Mouse (Mus musculus): ENCODE results near the gene Immp1l.

Gene Immp1l

GRCm38 (mm10) chr2:105903896-105904756, at the start of gene Immp1l, which contains the start of gene Elp4:
Immp1l (plus strand) TSS chr2:105904638.
Elp4 (minus strand) TSS chr2:105904564.
- DNase-seq = peak; percentile 98

- peak; percentile 16 to 20 for DNase-seq
Observed at GRCm38 (mm10) chr2:105854740-105855139, 49.7 kb upstream of the Immp1l start.

GRCm38 (mm10) chr2:105873403-105873802, 31.0 kb upstream of the Immp1l start:
- DNase-seq = no peak

GRCm38 (mm10) chr2:105890816-105891215, 13.6 kb upstream of the Immp1l start:
- no peak for DNase-seq

- no peak for DNase-seq
Observed at GRCm38 (mm10) chr2:105904757-105905146, 314 bp downstream of the Immp1l start.

GRCm38 (mm10) chr2:105908351-105908750, 3.9 kb downstream of the Immp1l start:
- peak; percentile 42 to 48 for DNase-seq

GRCm38 (mm10) chr2:105910611-105911010, 6.2 kb downstream of the Immp1l start:
- DNase-seq = no peak

- peak; percentile 18 to 43 for DNase-seq
Observed at GRCm38 (mm10) chr2:105913655-105914366, 9.4 kb downstream of the Immp1l start.

GRCm38 (mm10) chr2:105916671-105917070, 12.2 kb downstream of the Immp1l start:
- DNase-seq = no peak

GRCm38 (mm10) chr2:105917623-105918346, 13.3 kb downstream of the Immp1l start:
- DNase-seq = no peak

GRCm38 (mm10) chr2:105950131-105950530, 45.7 kb downstream of the Immp1l start:
- no peak for DNase-seq

GRCm38 (mm10) chr2:105951350-105951940, 47.0 kb downstream of the Immp1l start:
- DNase-seq = no peak

GRCm38 (mm10) chr2:105953862-105954261, 49.4 kb downstream of the Immp1l start:
- DNase-seq = no peak

GRCm38 (mm10) chr2:105963447-105963846, 59.0 kb downstream of the Immp1l start:
- no peak for DNase-seq

- DNase-seq = no peak
Observed at GRCm38 (mm10) chr2:105973941-105974340, 69.5 kb downstream of the Immp1l start.

- DNase-seq = no peak
Observed at GRCm38 (mm10) chr2:105978065-105978464, 73.6 kb downstream of the Immp1l start.

GRCm38 (mm10) chr2:105985206-105985605, 80.8 kb downstream of the Immp1l start:
- DNase-seq = no peak

GRCm38 (mm10) chr2:105987131-105987530, 82.7 kb downstream of the Immp1l start:
- DNase-seq = no peak

GRCm38 (mm10) chr2:105987999-105988398, 83.6 kb downstream of the Immp1l start:
- DNase-seq = no peak

- peak; percentile 93 for DNase-seq
Observed at GRCm38 (mm10) chr2:106002835-106003739, 98.6 kb downstream of the Immp1l start, which contains the start of gene Dnajc24. Dnajc24 (minus strand) TSS chr2:106003549.

GRCm38 (mm10) chr2:106008415-106008814, 104.0 kb downstream of the Immp1l start:
- DNase-seq = no peak

All from cerebellum, postnatal 14 days (tissue).